12 mouse cellular contexts compared by ENCODE assay signal in genomic region chr2:146533118-146533949, GRCm38 (mm10). TPM values are rescaled to one million over a fixed set of nuclear protein-coding genes. Genes with fewer than 3 reads are reported as not detected.
DNase-seq lines count a peak whose midpoint lies in the region; ATAC-seq and TF ChIP-seq lines count a peak whose summit lies in the region.
"Had no signal": no experiment of that assay in that cellular context is flagged by ENCODE, and none has a peak within 500 bp of the region (broad histone marks: within the 10 kb centered on the region; RNA-seq: fewer than 3 reads in every experiment).

No protein-coding gene starts in this region.

- peaks cover 32% of the 10 kb centered on the region for H3K4me1 ChIP-seq in liver, embryonic 12.5 days
- H3K4me1 ChIP-seq in small intestine, adult 2 months (ENCODE audit: control insufficient read depth, insufficient read depth, insufficient read length, low read length): peaks cover 14% of the 10 kb centered on the region
- no peaks in the 10 kb centered on the region for H3K4me1 ChIP-seq in forebrain, embryonic 11.5 days (replicated peaks; ENCODE audit: control insufficient read depth, insufficient read depth, low read length)
- H3K4me1 ChIP-seq: forebrain, embryonic 12.5 days; limb, embryonic 15.5 days had no signal

- H3K4me3 ChIP-seq in liver, embryonic 12.5 days: no peak overlapping the region
- H3K4me3 ChIP-seq in small intestine, adult 2 months (ENCODE audit: low read depth, low read length): no peak overlapping the region
- H3K4me3 ChIP-seq in forebrain, embryonic 11.5 days (ENCODE audit: low read depth, low read length): no peak overlapping the region
- H3K4me3 ChIP-seq: forebrain, embryonic 12.5 days; limb, embryonic 15.5 days had no signal

- TF ChIP-seq CTCF in small intestine, adult 2 months (IDR thresholded peaks at IDR 0.05; ENCODE audit: extremely low read depth, insufficient read length, insufficient replicate concordance, low read depth, low read length): no peak

- no peaks in the 10 kb centered on the region for H3K9me3 ChIP-seq in liver, embryonic 12.5 days (replicated peaks)
- H3K9me3 ChIP-seq in forebrain, embryonic 11.5 days (ENCODE audit: control insufficient read depth, low read length): no peaks in the 10 kb centered on the region
- H3K9me3 ChIP-seq: forebrain, embryonic 12.5 days; limb, embryonic 15.5 days had no signal

- DNase-seq in heart, adult 11 months: peak; percentile 85
- DNase-seq in heart, adult 8-10 months (ENCODE audit: low spot score): no peak
- DNase-seq in forebrain, embryonic 11.5 days (ENCODE audit: low spot score): no peak
- no peak for DNase-seq in spleen, adult 12 weeks (ENCODE audit: low spot score)
- no peak for DNase-seq in right cerebral cortex, postnatal 10 days (ENCODE audit: low spot score in 2 of 2)
- DNase-seq: B cell, adult 2 months; layer of hippocampus, adult 9-11 months had no signal

- H3K36me3 ChIP-seq in liver, embryonic 12.5 days: no peaks in the 10 kb centered on the region
- H3K36me3 ChIP-seq in small intestine, adult 2 months (ENCODE audit: control insufficient read depth, insufficient read depth, low read length): no peaks in the 10 kb centered on the region
- no peaks in the 10 kb centered on the region for H3K36me3 ChIP-seq in forebrain, embryonic 11.5 days (ENCODE audit: control insufficient read depth, insufficient read depth, low read length)
- H3K36me3 ChIP-seq: forebrain, embryonic 12.5 days; limb, embryonic 15.5 days had no signal

- no peak overlapping the region for H3K9ac ChIP-seq in liver, embryonic 12.5 days
- no peak overlapping the region for H3K9ac ChIP-seq in forebrain, embryonic 11.5 days (ENCODE audit: low read length)
- H3K9ac ChIP-seq: forebrain, embryonic 12.5 days; limb, embryonic 15.5 days had no signal

- H3K27me3 ChIP-seq in liver, embryonic 12.5 days (replicated peaks): no peaks in the 10 kb centered on the region
- H3K27me3 ChIP-seq in small intestine, adult 2 months (ENCODE audit: control insufficient read depth, insufficient read depth, low read length): no peaks in the 10 kb centered on the region
- H3K27me3 ChIP-seq in forebrain, embryonic 11.5 days (ENCODE audit: control insufficient read depth, insufficient read depth, low read length): no peaks in the 10 kb centered on the region
- H3K27me3 ChIP-seq: forebrain, embryonic 12.5 days; limb, embryonic 15.5 days had no signal

- no peak overlapping the region for H3K4me2 ChIP-seq in liver, embryonic 12.5 days
- no peak overlapping the region for H3K4me2 ChIP-seq in forebrain, embryonic 11.5 days (ENCODE audit: low read depth, low read length, severe bottlenecking)
- H3K4me2 ChIP-seq: forebrain, embryonic 12.5 days; limb, embryonic 15.5 days had no signal

- H3K27ac ChIP-seq in liver, embryonic 12.5 days: no peak overlapping the region
- peak overlapping the region; percentile 3; the same call in 1 of the 2 replicates for H3K27ac ChIP-seq in small intestine, adult 2 months (ENCODE audit: insufficient read depth, low read depth, low read length)
- H3K27ac ChIP-seq in forebrain, embryonic 11.5 days (ENCODE audit: low read depth, low read length): no peak overlapping the region
- H3K27ac ChIP-seq: forebrain, embryonic 12.5 days; limb, embryonic 15.5 days had no signal

- WGBS in liver, embryonic 12.5 days (ENCODE audit: insufficient replicate concordance): 28% methylated on average over 8 of the region's 8 CpGs
- 16% methylated on average over 8 of the region's 8 CpGs for WGBS in small intestine, adult 2 months
- 78% methylated on average over 8 of the region's 8 CpGs for WGBS in forebrain, embryonic 11.5 days

- TF ChIP-seq POLR2A in small intestine, adult 2 months (IDR thresholded peaks at IDR 0.05; ENCODE audit: low read depth, low read length): no peak

- peak; percentile 79 for ATAC-seq in granulocyte monocyte progenitor cell, adult 5-6 weeks (replicated peaks; ENCODE audit: poor library complexity, severe bottlenecking)
- ATAC-seq in liver, embryonic 12.5 days: peak; percentile 70
- ATAC-seq in forebrain, embryonic 11.5 days (replicated peaks; ENCODE audit: low FRiP score): no peak

RNA-seq across cellular contexts. Expression of gene Ralgapa2, which starts 21.2 kb away (rescaled TPM):
- 10 to 100 TPM; 38.6 to 45.9 (median 41.2) TPM for total RNA-seq in heart, adult 8-10 months (2022)
- 11.9 and 13.4 TPM in 2 replicates for total RNA-seq in granulocyte monocyte progenitor cell, adult 5-6 weeks (2014; fragmentation: Nextera tagmentation)
- total RNA-seq in granulocyte monocyte progenitor cell, adult 5-6 weeks (2017): 10.6 TPM in 2 replicates
- polyA plus RNA-seq in liver, embryonic 12.5 days (2016; fragmentation: Nextera tagmentation; extraction: Ambion mirVana): 6.5 and 7.8 TPM in 2 replicates
- 9.3 and 14.8 TPM in 2 replicates for polyA plus RNA-seq in small intestine, adult 2 months (2012; rRNA removed)
- 11.8 and 12.3 TPM in 2 replicates for polyA plus RNA-seq in forebrain, embryonic 11.5 days (2014; fragmentation: Nextera tagmentation; extraction: Ambion mirVana)
